ENCODE assay signal across 8 mouse cellular contexts in the genomic region with DNA sequence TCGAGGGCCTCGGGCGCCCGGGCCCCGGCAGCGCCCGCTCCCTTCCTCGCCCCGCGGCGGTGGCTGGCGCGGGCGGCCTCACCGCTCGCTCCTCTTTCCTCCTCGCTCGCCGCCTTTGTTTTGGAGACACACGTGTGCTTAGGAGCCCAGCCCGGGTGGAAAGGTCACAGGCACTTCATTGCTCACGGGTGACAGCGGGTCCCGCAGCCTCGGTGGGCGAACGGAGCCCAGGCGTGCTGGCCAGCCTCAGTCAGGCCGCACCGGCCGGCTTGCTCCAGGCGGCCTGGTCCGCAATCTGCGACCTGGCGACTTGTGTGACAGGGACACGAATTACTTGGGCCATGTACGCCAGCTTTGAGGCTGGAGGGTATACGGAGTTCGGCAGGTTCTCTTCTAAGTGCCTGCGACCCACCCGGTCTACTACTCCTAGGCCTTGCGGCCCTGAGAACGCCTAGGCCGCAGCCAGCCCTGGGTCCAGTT. TPM values are rescaled to one million over a fixed set of nuclear protein-coding genes. Genes with fewer than 3 reads are reported as not detected.
DNase-seq lines count a peak whose midpoint lies in the region; ATAC-seq and TF ChIP-seq lines count a peak whose summit lies in the region.

No protein-coding gene starts in this region.

- peak overlapping the region; percentile 68 for H3K4me2 ChIP-seq in heart, postnatal 0 days (ENCODE audit: low read depth, low read length)

- H3K9me3 ChIP-seq in heart, postnatal 0 days (replicated peaks; ENCODE audit: control insufficient read depth, low read length) = no peaks in the 10 kb centered on the region
- H3K9me3 ChIP-seq in midbrain, embryonic 10.5 days (replicated peaks) = no peaks in the 10 kb centered on the region

- H3K27ac ChIP-seq in gastrocnemius, adult 2 months = peak overlapping the region; percentile 67
- peak overlapping the region; percentile 58 for H3K27ac ChIP-seq in heart, postnatal 0 days (ENCODE audit: low read depth)
- peak overlapping the region; percentile 72 for H3K27ac ChIP-seq in midbrain, embryonic 10.5 days (replicated peaks)

- intact Hi-C loops in gastrocnemius, adult 2 months (cut with DNase I) = no loop called here

- no peaks in the 10 kb centered on the region for H3K36me3 ChIP-seq in heart, postnatal 0 days (replicated peaks; ENCODE audit: control insufficient read depth, insufficient read depth, low read length)
- H3K36me3 ChIP-seq in midbrain, embryonic 10.5 days = no peaks in the 10 kb centered on the region

- no peaks in the 10 kb centered on the region for H3K4me1 ChIP-seq in heart, postnatal 0 days (ENCODE audit: control insufficient read depth, insufficient read depth)
- H3K4me1 ChIP-seq in midbrain, embryonic 10.5 days = peaks cover 40% of the 10 kb centered on the region

- H3K27me3 ChIP-seq in heart, postnatal 0 days (ENCODE audit: control insufficient read depth, insufficient read depth, low read length) = peaks cover 70% of the 10 kb centered on the region
- peaks cover 100% of the 10 kb centered on the region for H3K27me3 ChIP-seq in midbrain, embryonic 10.5 days (ENCODE audit: low read depth, poor library complexity, severe bottlenecking)

- H3K4me3 ChIP-seq in gastrocnemius, adult 2 months = peak overlapping the region; percentile 82
- peak overlapping the region; percentile 55 for H3K4me3 ChIP-seq in heart, postnatal 0 days (ENCODE audit: low read depth, low read length)
- H3K4me3 ChIP-seq in midbrain, embryonic 10.5 days = peak overlapping the region; percentile 47

- ATAC-seq in heart, postnatal 0 days (ENCODE audit: insufficient read depth, low read depth) = no peak

- no peak for TF ChIP-seq CTCF in gastrocnemius, adult 2 months (IDR thresholded peaks at IDR 0.05)
- TF ChIP-seq CTCF in heart, postnatal 0 days (IDR thresholded peaks at IDR 0.05; ENCODE audit: low read depth) = no peak

- WGBS in heart, postnatal 0 days = 43% methylated on average over 36 of the region's 44 CpGs
- WGBS in midbrain, embryonic 10.5 days = 1% methylated on average over 44 of the region's 44 CpGs

- peak overlapping the region; percentile 64 for H3K9ac ChIP-seq in heart, postnatal 0 days (replicated peaks; ENCODE audit: low read depth, low read length)

- TF ChIP-seq EP300 in heart, postnatal 0 days (IDR thresholded peaks at IDR 0.05; ENCODE audit: low read depth) = no peak

- no peak for DNase-seq in gastrocnemius, adult 2 months
- DNase-seq in gastrocnemius, postnatal 10 days = no peak
- DNase-seq in R1 (ENCODE audit: low read depth, low spot score) = peak; percentile 50
- DNase-seq in heart, postnatal 0 days (ENCODE audit: low spot score) = no peak
- peak; percentile 64 for DNase-seq in midbrain, embryonic 10.5 days (ENCODE audit: low spot score)
- DNase-seq in layer of hippocampus, postnatal 25 days (ENCODE audit: extremely low spot score in 1 of 2, low spot score in 1 of 2) = no peak
- no peak for DNase-seq in urinary bladder, postnatal 4 days (ENCODE audit: low spot score in 2 of 2)
- DNase-seq in layer of hippocampus, postnatal 10 days (ENCODE audit: low spot score in 2 of 2) = no peak

RNA-seq across cellular contexts. Expression of gene Foxc1, which starts 5.1 kb away (rescaled TPM):
- under 1 TPM; 0.73 to 0.74 TPM for total RNA-seq in gastrocnemius, adult 2 months (2021)
- total RNA-seq in gastrocnemius, postnatal 10 days (2021) = 1 to 10 TPM; 1.8 to 2.6 TPM
- total RNA-seq in heart, postnatal 0 days (2014; rRNA removed; ENCODE audit: low replicate concordance) = 20.0 and 22.6 TPM in 2 replicates
- 1.5 and 1.6 TPM in 2 replicates for polyA plus RNA-seq in heart, postnatal 0 days (2015; fragmentation: Nextera tagmentation; extraction: Ambion mirVana)
- 2.1 and 2.2 TPM in 2 replicates for polyA plus RNA-seq in midbrain, embryonic 10.5 days (2016; fragmentation: Nextera tagmentation; extraction: Ambion mirVana)
- total RNA-seq in layer of hippocampus, postnatal 25 days (2021) = 1 to 10 TPM; 3.6 to 4.2 TPM
- total RNA-seq in layer of hippocampus, postnatal 10 days (2021) = 1 to 10 TPM; 5.6 to 6.2 TPM

Comparison
In these comparisons a context has a peak if more than half of its experiments do, and no peak if none do; other contexts are left out.
1. DNase-seq: peak in R1 (single experiment) and midbrain, embryonic 10.5 days (single experiment); none in gastrocnemius, adult 2 months (single experiment), gastrocnemius, postnatal 10 days (single experiment), heart, postnatal 0 days (single experiment), layer of hippocampus, postnatal 25 days (0 of 2), urinary bladder, postnatal 4 days (0 of 2) and layer of hippocampus, postnatal 10 days (0 of 2).
2. Peak in every context shown above with its lines, with median percentiles within 50 percentile points of each other: H3K27ac ChIP-seq and H3K4me3 ChIP-seq.